Mouse (Mus musculus) heart, embryonic 13.5 days (tissue): ENCODE measurements around the gene Zbtb3. TPM values are rescaled to one million over a fixed set of nuclear protein-coding genes. Genes with fewer than 3 reads are reported as not detected.

Source experiments
- ATAC-seq: fragments of 200-750 bp; cut with Nextera tagmentation; 2 replicates; pipeline ENCODE4 v1.8.0; 2017; ENCODE audit warnings: moderate TSS enrichment; ENCODE audit not compliant: insufficient number of reproducible peaks, low FRiP score, low TSS enrichment; ENCODE audit errors: extremely low read depth
- H3K27ac ChIP-seq: fragments of 300-500 bp; sonication (generic); replicated peaks from 2 replicates; pipeline ENCODE4 v1.5.1; 2015; ENCODE audit warnings: moderate library complexity, mild to moderate bottlenecking, inconsistent platforms
- H3K27me3 ChIP-seq: fragments of 300-500 bp; sonication (generic); replicated peaks from 2 replicates; pipeline ENCODE4 v1.6.1; 2015; ENCODE audit warnings: mild to moderate bottlenecking, inconsistent platforms
- H3K36me3 ChIP-seq: fragments of 300-500 bp; sonication (generic); 2 replicates; pipeline ENCODE4 v1.6.1; 2015; ENCODE audit warnings: mild to moderate bottlenecking, inconsistent platforms
- H3K4me1 ChIP-seq: fragments of 300-500 bp; sonication (generic); 2 replicates; pipeline ENCODE4 v1.6.1; 2015; ENCODE audit warnings: inconsistent platforms
- H3K4me2 ChIP-seq: fragments of 300-500 bp; sonication (generic); 2 replicates; pipeline ENCODE4 v1.6.1; 2015; ENCODE audit warnings: inconsistent platforms, mild to moderate bottlenecking, moderate library complexity
- H3K4me3 ChIP-seq: fragments of 300-500 bp; sonication (generic); 2 replicates; pipeline ENCODE4 v1.5.1; 2015; ENCODE audit warnings: moderate library complexity, mild to moderate bottlenecking, inconsistent platforms
- H3K9ac ChIP-seq: fragments of 300-500 bp; sonication (generic); 2 replicates; pipeline ENCODE4 v1.6.1; 2015; ENCODE audit warnings: inconsistent platforms, mild to moderate bottlenecking, moderate library complexity
- H3K9me3 ChIP-seq: fragments of 300-500 bp; sonication (generic); 2 replicates; pipeline ENCODE4 v1.6.1; 2016; ENCODE audit warnings: inconsistent platforms
- WGBS: fragments of 180-500 bp; shearing (Covaris S2); methylation state at CpG from one replicate; pipeline ENCODE4 v1.1.7; 2015; ENCODE audit warnings: mixed read lengths; 5-methylcytosine and 5-hydroxymethylcytosine counted together
- polyA plus RNA-seq: library from polyadenylated mRNA; unstranded; fragments of >200 nt; fragmentation: Nextera tagmentation; extraction: Ambion mirVana; gene quantifications from 2 replicates; pipeline ENCODE4 v1.2.1, GENCODE M21; 2015

Zbtb3 gene
- polyA plus RNA-seq, 1 experiment from 2014 or later, result 3.9 TPM

- Histone ChIP-seq H3K27ac (no peak overlapping the region), H3K4me3 (no peak overlapping the region), H3K4me1 (peaks cover 13% of the 10 kb centered on the region), H3K27me3 (no peaks in the 10 kb centered on the region), H3K4me2 (no peak overlapping the region), H3K9me3 (no peaks in the 10 kb centered on the region), H3K9ac (no peak overlapping the region), H3K36me3 (peaks cover 49% of the 10 kb centered on the region)
- WGBS, result 83% methylated on average over 11 of the region's 11 CpGs
- ATAC-seq, result no peak
Measured at GRCm38 (mm10) chr19:8803879-8804660, 1.7 kb downstream of the Zbtb3 start.

GRCm38 (mm10) chr19:8806810-8807209, 4.5 kb downstream of the Zbtb3 start:
- Histone ChIP-seq H3K27me3 (no peaks in the 10 kb centered on the region), H3K4me1 (peaks cover 9% of the 10 kb centered on the region), H3K4me2 (no peak overlapping the region), H3K9me3 (no peaks in the 10 kb centered on the region), H3K9ac (no peak overlapping the region), H3K36me3 (peaks cover 70% of the 10 kb centered on the region), H3K27ac (no peak overlapping the region), H3K4me3 (no peak overlapping the region)
- ATAC-seq, result no peak
- 90% methylated on average over 5 of the region's 5 CpGs for WGBS

GRCm38 (mm10) chr19:8815812-8816211, 13.5 kb downstream of the Zbtb3 start:
- Histone ChIP-seq H3K27ac (no peak overlapping the region), H3K36me3 (peaks cover 60% of the 10 kb centered on the region), H3K4me1 (peaks cover 23% of the 10 kb centered on the region), H3K9ac (peak overlapping the region; percentile 61), H3K9me3 (no peaks in the 10 kb centered on the region), H3K4me3 (no peak overlapping the region), H3K27me3 (no peaks in the 10 kb centered on the region), H3K4me2 (no peak overlapping the region)
- 83% methylated on average over 11 of the region's 11 CpGs for WGBS
- ATAC-seq, result no peak

GRCm38 (mm10) chr19:8817001-8817400, 14.6 kb downstream of the Zbtb3 start:
- no peaks in the 10 kb centered on the region for H3K9me3 ChIP-seq
- WGBS, result 82% methylated on average over 3 of the region's 3 CpGs
- peaks cover 52% of the 10 kb centered on the region for H3K36me3 ChIP-seq
- no peaks in the 10 kb centered on the region for H3K27me3 ChIP-seq
- peaks cover 28% of the 10 kb centered on the region for H3K4me1 ChIP-seq
- peak overlapping the region; percentile 69 for H3K9ac ChIP-seq
- no peak for ATAC-seq
- peak overlapping the region; percentile 99; the same call in 1 of the 2 replicates for H3K4me3 ChIP-seq
- H3K4me2 ChIP-seq, result peak overlapping the region; percentile 88
- no peak overlapping the region for H3K27ac ChIP-seq

GRCm38 (mm10) chr19:8818301-8818798, 16.0 kb downstream of the Zbtb3 start:
- 19% methylated on average over 14 of the region's 14 CpGs for WGBS
- Histone ChIP-seq H3K36me3 (peaks cover 47% of the 10 kb centered on the region), H3K27me3 (no peaks in the 10 kb centered on the region), H3K4me2 (peak overlapping the region; percentile 88), H3K27ac (peak overlapping the region; percentile 99), H3K9ac (peak overlapping the region; percentile 89), H3K9me3 (no peaks in the 10 kb centered on the region), H3K4me1 (peaks cover 41% of the 10 kb centered on the region), H3K4me3 (peak overlapping the region; percentile 99)
- ATAC-seq, result no peak

GRCm38 (mm10) chr19:8818801-8819595, 16.6 kb downstream of the Zbtb3 start, which contains the start of gene Ttc9c:
Gene Ttc9c, minus strand, starts transcription at chr19:8819333.
- ATAC-seq, result peak; percentile 75

GRCm38 (mm10) chr19:8819596-8820423, 17.5 kb downstream of the Zbtb3 start, which contains the start of gene Hnrnpul2:
Gene Hnrnpul2, plus strand, starts transcription at chr19:8820010.
- Histone ChIP-seq H3K4me2 (peak within 1 kb of the TSS; percentile 88), H3K27ac (peak within 1 kb of the TSS; percentile 99), H3K4me1 (peaks cover 42% of the 10 kb centered on the region), H3K36me3 (peaks cover 48% of the 10 kb centered on the region), H3K9ac (peak within 1 kb of the TSS; percentile 99), H3K9me3 (no peaks in the 10 kb centered on the region), H3K4me3 (peak within 1 kb of the TSS; percentile 99), H3K27me3 (no peaks in the 10 kb centered on the region)
- ATAC-seq, result peak; percentile 91
- under 1% methylated on average over 81 of the region's 83 CpGs for WGBS

More at GRCm38 (mm10) chr19:8818801-8819595, 16.6 kb downstream of the Zbtb3 start, which contains the start of gene Ttc9c:
- peak within 1 kb of the TSS; percentile 88 for H3K4me2 ChIP-seq
- peaks cover 42% of the 10 kb centered on the region for H3K4me1 ChIP-seq
- peak within 1 kb of the TSS; percentile 99 for H3K4me3 ChIP-seq
- no peaks in the 10 kb centered on the region for H3K27me3 ChIP-seq
- WGBS, result under 1% methylated on average over 33 of the region's 33 CpGs
- H3K27ac ChIP-seq, result peak within 1 kb of the TSS; percentile 99
- H3K36me3 ChIP-seq, result peaks cover 47% of the 10 kb centered on the region
- H3K9ac ChIP-seq, result peak within 1 kb of the TSS; percentile 99
- H3K9me3 ChIP-seq, result no peaks in the 10 kb centered on the region

- Histone ChIP-seq H3K4me1 (peaks cover 42% of the 10 kb centered on the region), H3K27me3 (no peaks in the 10 kb centered on the region), H3K27ac (peak overlapping the region; percentile 99), H3K36me3 (peaks cover 48% of the 10 kb centered on the region), H3K9ac (peak overlapping the region; percentile 99), H3K4me3 (peak overlapping the region; percentile 99), H3K9me3 (no peaks in the 10 kb centered on the region), H3K4me2 (peak overlapping the region; percentile 88)
- under 1% methylated on average over 48 of the region's 48 CpGs for WGBS
- peak; percentile 40 for ATAC-seq
Measured at GRCm38 (mm10) chr19:8820424-8820956, 18.1 kb downstream of the Zbtb3 start.

GRCm38 (mm10) chr19:8821146-8821545, 18.8 kb downstream of the Zbtb3 start:
- Histone ChIP-seq H3K4me3 (peak overlapping the region; percentile 99), H3K4me1 (peaks cover 39% of the 10 kb centered on the region), H3K27me3 (no peaks in the 10 kb centered on the region), H3K4me2 (peak overlapping the region; percentile 88), H3K36me3 (peaks cover 49% of the 10 kb centered on the region), H3K9me3 (no peaks in the 10 kb centered on the region), H3K27ac (peak overlapping the region; percentile 99), H3K9ac (peak overlapping the region; percentile 99)
- no peak for ATAC-seq
- WGBS, result 0% methylated on average over 7 of the region's 7 CpGs

- H3K9me3 ChIP-seq, result no peaks in the 10 kb centered on the region
- peak overlapping the region; percentile 99 for H3K9ac ChIP-seq
- H3K4me3 ChIP-seq, result peak overlapping the region; percentile 99
- peaks cover 25% of the 10 kb centered on the region for H3K4me1 ChIP-seq
- 67% methylated on average over 8 of the region's 8 CpGs for WGBS
- peak overlapping the region; percentile 88 for H3K4me2 ChIP-seq
- ATAC-seq, result no peak
- H3K27me3 ChIP-seq, result no peaks in the 10 kb centered on the region
- H3K36me3 ChIP-seq, result peaks cover 55% of the 10 kb centered on the region
- H3K27ac ChIP-seq, result no peak overlapping the region
Measured at GRCm38 (mm10) chr19:8822696-8823095, 20.3 kb downstream of the Zbtb3 start.
